Mouse (Mus musculus) small intestine, adult 2 months (tissue): ENCODE results near the gene C2cd4c.

Experiments
- CTCF ChIP-seq: fragments of 200-500 bp; IDR thresholded peaks from 2 replicates; pipeline ENCODE4 v1.5.1; 2012; ENCODE audit warnings: low read depth, mild to moderate bottlenecking, control low read depth, inconsistent platforms, low read length, moderate library complexity, mixed read lengths; ENCODE audit not compliant: insufficient replicate concordance, insufficient read length; ENCODE audit errors: extremely low read depth
- POLR2A ChIP-seq: fragments of 200-500 bp; IDR thresholded peaks from 2 replicates; pipeline ENCODE4 v1.6.1; 2012; ENCODE audit warnings: low read depth, mild to moderate bottlenecking, control low read depth, inconsistent platforms, low read length, moderate library complexity

GRCm38 (mm10) chr10:79636287-79636686 is 22.5 kb upstream of the C2cd4c start:
- TF ChIP-seq POLR2A (no peak), CTCF (no peak)
